Mouse (Mus musculus) kidney, postnatal 0 days (tissue): ENCODE data around the gene Poglut1. TPM values are rescaled to one million over a fixed set of nuclear protein-coding genes. Genes with fewer than 3 reads are reported as not detected.

ENCODE experiments used
- ATAC-seq: fragments of 200-750 bp; cut with Nextera tagmentation; replicated peaks from 2 replicates; pipeline ENCODE4 v1.8.0; 2017; ENCODE audit warnings: low read depth, moderate number of reproducible peaks, moderate TSS enrichment, moderate library complexity; ENCODE audit not compliant: low FRiP score
- DNase-seq: peaks from one replicate; pipeline ENCODE4 v3.0.0-alpha.2; 2016; ENCODE audit warnings: low spot score
- H3K27ac ChIP-seq: fragments of 300-500 bp; sonication (generic); 2 replicates; pipeline ENCODE4 v1.5.1; 2014; ENCODE audit warnings: mild to moderate bottlenecking
- H3K27me3 ChIP-seq: fragments of 300-500 bp; sonication (generic); 2 replicates; pipeline ENCODE4 v1.6.1; 2014; ENCODE audit warnings: low read length, mixed read lengths; ENCODE audit not compliant: insufficient read depth
- H3K36me3 ChIP-seq: fragments of 300-500 bp; sonication (generic); 2 replicates; pipeline ENCODE4 v1.6.1; 2014; ENCODE audit warnings: low read length, mixed read lengths; ENCODE audit not compliant: insufficient read depth
- H3K4me1 ChIP-seq: fragments of 300-500 bp; sonication (generic); replicated peaks from 2 replicates; pipeline ENCODE4 v1.6.1; 2014; ENCODE audit warnings: antibody characterized with exemption, low read length, mixed read lengths; ENCODE audit not compliant: insufficient read depth
- H3K4me2 ChIP-seq: fragments of 300-500 bp; sonication (generic); 2 replicates; pipeline ENCODE4 v1.6.1; 2014; ENCODE audit warnings: mild to moderate bottlenecking, low read length, moderate library complexity, mixed read lengths
- H3K4me3 ChIP-seq: fragments of 300-500 bp; sonication (generic); replicated peaks from 2 replicates; pipeline ENCODE4 v1.5.1; 2014; ENCODE audit warnings: low read depth, low read length
- H3K9ac ChIP-seq: fragments of 300-500 bp; sonication (generic); 2 replicates; pipeline ENCODE4 v1.6.1; 2014; ENCODE audit warnings: low read depth, low read length
- H3K9me3 ChIP-seq: fragments of 300-500 bp; sonication (generic); replicated peaks from 2 replicates; pipeline ENCODE4 v1.6.1; 2016; ENCODE audit warnings: low read length, inconsistent platforms, mixed read lengths
- CTCF ChIP-seq: IDR thresholded peaks from 2 replicates; pipeline ENCODE4 v1.5.1; 2016; ENCODE audit warnings: antibody characterized with exemption, low read depth, mild to moderate bottlenecking, moderate library complexity
- WGBS: fragments of 180-500 bp; shearing (Covaris S2); extraction: QIAGEN DNeasy Blood & Tissue Kit; methylation state at CpG from one replicate; pipeline ENCODE4 v1.1.7; 2014; 5-methylcytosine and 5-hydroxymethylcytosine counted together
- polyA plus RNA-seq: library from polyadenylated mRNA; unstranded; fragments of >200 nt; fragmentation: Nextera tagmentation; extraction: Ambion mirVana; gene quantifications from 2 replicates; pipeline ENCODE4 v1.2.1, GENCODE M21; 2015

The Poglut1 gene
- 43.2 and 44.1 TPM in 2 replicates for polyA plus RNA-seq

DNA sequence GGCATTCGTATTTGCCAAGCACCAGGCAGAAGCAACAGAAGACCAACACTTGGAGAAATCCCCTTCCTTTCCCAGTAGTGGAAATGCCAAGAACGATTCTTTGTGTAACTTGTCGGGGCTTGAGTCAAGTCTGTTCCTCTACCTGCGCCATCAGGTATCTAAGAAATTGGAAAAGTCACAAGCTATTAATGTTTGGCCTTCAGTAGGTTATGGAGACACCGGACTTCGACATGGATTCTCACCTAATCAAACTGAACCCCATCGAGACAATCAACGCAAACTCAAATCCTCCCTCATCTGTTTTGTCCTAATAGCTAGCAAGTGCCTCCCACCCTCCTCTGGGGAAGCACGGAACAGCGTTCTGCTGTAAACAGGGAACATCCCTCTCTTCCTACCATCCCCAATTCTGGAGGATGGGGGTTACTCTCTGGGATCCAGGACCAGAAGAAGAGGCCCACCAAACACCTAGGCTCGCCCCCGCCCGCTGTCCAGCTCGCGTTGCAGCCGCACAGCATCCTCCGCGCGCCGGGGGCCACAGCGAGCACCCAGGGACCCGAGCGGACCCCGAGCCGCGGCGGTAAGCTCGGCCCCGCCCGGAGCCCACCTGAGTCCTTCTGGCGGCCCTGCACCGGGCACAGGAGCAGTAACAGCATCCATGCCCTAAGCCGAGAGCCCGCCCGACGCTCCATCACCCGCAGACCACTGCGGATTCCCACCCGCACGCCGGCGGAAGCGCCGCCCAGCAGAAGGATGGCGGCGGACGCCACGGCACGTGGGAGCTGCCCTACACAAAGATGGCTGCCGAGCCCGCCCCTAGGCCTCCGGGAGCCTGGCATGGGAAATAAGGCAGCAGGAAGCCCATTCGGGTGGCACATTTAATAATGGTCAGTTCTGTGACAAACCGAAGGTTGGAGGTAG lies at the start of gene Poglut1:
Gene Poglut1, minus strand, starts transcription at position 780 of the 918 bp plus-strand sequence.
- peak within 1 kb of the TSS; percentile 86 for H3K9ac ChIP-seq
- H3K4me1 ChIP-seq = no peaks in the 10 kb centered on the region; the same call in 1 of the 2 replicates
- no peaks in the 10 kb centered on the region for H3K9me3 ChIP-seq
- peak within 1 kb of the TSS; percentile 93 for H3K4me2 ChIP-seq
- H3K27me3 ChIP-seq = no peaks in the 10 kb centered on the region
- peak; percentile 91 for ATAC-seq
- peak; percentile 86 for DNase-seq
- peak within 1 kb of the TSS; percentile 85 for H3K4me3 ChIP-seq
- TF ChIP-seq CTCF = no peak
- no peak within 1 kb of the TSS for H3K27ac ChIP-seq
- H3K36me3 ChIP-seq = 0 out of 2 replicates have a peak, but pooled peaks cover 4% of the 10 kb centered on the region
- 2% methylated on average over 54 of the region's 54 CpGs for WGBS

DNA sequence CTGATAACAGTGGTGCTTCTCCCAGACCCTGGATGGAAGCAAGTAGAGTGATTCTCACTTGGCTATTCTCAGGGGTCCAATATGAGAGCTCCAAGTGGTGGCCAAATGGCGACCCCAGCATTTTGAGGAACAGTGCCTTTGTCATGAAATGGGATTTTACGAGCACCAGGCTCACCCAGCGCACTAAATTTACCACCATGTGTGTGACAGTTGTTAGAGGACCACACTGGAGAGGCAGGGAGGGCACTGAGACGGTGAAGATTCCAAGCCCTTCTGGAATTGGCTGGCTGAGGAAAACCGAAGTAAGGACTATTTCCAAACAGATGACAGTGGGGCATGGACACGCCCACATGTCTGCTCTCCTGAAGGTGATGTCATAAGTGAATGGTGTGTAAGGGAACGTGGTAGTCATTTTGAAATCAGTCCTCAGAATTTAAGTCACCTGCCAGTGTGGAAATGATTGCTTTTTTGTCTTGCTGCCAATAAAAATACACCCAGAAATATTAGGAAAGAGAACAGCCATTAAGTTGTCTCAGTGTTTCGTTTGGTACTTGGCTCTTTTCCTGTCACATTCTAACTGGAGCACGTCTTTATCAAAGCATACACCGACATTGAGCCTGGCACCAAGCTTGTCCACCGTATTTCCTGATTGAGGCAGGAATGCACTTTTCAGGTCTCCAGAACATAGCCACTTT lies 49.1 kb upstream of the Poglut1 start:
- no peaks in the 10 kb centered on the region for H3K9me3 ChIP-seq
- WGBS = 43% methylated on average over 11 of the region's 11 CpGs
- no peak overlapping the region for H3K9ac ChIP-seq
- H3K27ac ChIP-seq = no peak overlapping the region
- no peak for TF ChIP-seq CTCF
- no peak overlapping the region for H3K4me2 ChIP-seq
- H3K4me1 ChIP-seq = no peaks in the 10 kb centered on the region
- no peaks in the 10 kb centered on the region for H3K36me3 ChIP-seq
- no peak overlapping the region for H3K4me3 ChIP-seq
- ATAC-seq = no peak
- DNase-seq = no peak
- H3K27me3 ChIP-seq = no peaks in the 10 kb centered on the region

DNA sequence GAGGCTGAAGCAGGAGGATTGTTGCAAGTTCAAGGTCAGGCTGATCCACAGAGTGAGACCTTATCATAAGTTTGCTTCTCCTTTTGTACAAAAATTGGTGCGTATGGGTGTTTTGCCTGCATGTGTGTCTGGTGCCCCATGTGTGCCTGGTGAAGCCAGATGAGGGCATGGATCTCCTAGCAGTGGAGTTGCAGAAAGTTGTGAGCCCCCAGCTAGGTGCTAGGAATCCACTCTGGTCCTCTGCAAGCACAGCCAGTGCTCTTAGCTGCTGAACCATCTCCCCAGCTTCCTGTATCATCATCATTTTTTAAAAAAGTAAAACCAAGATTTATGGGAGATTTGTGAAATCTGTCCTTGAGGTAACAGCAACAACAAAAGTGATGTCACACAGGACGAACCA lies 46.6 kb upstream of the Poglut1 start:
- no peak overlapping the region for H3K4me3 ChIP-seq
- no peak for ATAC-seq
- no peaks in the 10 kb centered on the region for H3K4me1 ChIP-seq
- peak; percentile 4 for DNase-seq
- H3K9ac ChIP-seq = no peak overlapping the region
- no peaks in the 10 kb centered on the region for H3K9me3 ChIP-seq
- TF ChIP-seq CTCF = no peak
- no peak overlapping the region for H3K4me2 ChIP-seq
- H3K36me3 ChIP-seq = peaks cover 11% of the 10 kb centered on the region
- 72% methylated on average over 2 of the region's 2 CpGs for WGBS
- no peaks in the 10 kb centered on the region for H3K27me3 ChIP-seq
- H3K27ac ChIP-seq = no peak overlapping the region

DNA sequence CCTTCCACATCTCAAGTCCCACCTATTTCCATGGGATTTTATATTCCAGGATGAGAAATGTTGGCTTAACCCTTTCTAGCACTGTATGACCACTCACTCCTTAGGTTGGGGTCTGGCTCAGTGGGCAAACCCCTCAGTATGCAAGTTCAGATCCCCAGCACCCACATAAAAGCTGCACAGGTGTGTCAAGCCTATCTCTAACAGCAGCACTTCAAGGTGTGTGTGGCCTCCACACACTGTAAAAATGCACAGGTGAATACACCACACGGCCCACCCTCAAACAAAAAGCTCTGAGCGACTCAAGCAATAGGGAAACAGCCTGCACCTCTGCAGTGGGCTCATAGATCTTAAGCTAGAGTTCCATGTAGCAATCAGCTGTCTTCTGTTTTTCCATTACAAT lies 46.0 kb upstream of the Poglut1 start:
- Histone ChIP-seq H3K4me2 (no peak overlapping the region), H3K9me3 (no peaks in the 10 kb centered on the region), H3K27ac (no peak overlapping the region), H3K4me3 (no peak overlapping the region), H3K9ac (no peak overlapping the region), H3K27me3 (no peaks in the 10 kb centered on the region), H3K4me1 (no peaks in the 10 kb centered on the region), H3K36me3 (peaks cover 16% of the 10 kb centered on the region)
- no peak for TF ChIP-seq CTCF
- DNase-seq = no peak
- ATAC-seq = no peak
- WGBS = 88% methylated on average over 2 of the region's 2 CpGs

DNA sequence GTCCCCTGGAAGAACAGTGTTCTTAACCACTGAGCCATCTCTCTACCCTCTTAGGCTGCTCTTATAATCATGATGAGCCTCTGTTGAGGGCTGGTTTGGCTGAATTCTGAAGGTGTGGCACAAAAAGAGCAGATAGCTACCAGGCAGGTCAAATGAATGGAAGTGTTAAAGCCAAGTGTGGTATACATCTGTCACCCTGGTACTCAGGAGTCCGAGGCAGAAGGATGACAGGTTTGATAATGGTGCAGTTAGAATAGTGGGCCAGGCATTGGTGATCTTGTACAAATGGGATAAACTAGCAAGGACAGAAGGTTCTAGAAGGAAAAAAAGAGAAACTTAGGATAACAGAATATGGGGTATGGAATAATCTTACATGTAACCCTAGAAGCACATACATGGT lies 44.4 kb upstream of the Poglut1 start:
- Histone ChIP-seq H3K27ac (no peak overlapping the region), H3K27me3 (no peaks in the 10 kb centered on the region), H3K4me2 (no peak overlapping the region), H3K36me3 (peaks cover 23% of the 10 kb centered on the region), H3K9me3 (no peaks in the 10 kb centered on the region), H3K4me1 (no peaks in the 10 kb centered on the region), H3K9ac (no peak overlapping the region), H3K4me3 (no peak overlapping the region)
- DNase-seq (no peak), ATAC-seq (no peak)
- TF ChIP-seq CTCF = no peak
- WGBS = 88% methylated on average over 1 of the region's 1 CpGs

DNA sequence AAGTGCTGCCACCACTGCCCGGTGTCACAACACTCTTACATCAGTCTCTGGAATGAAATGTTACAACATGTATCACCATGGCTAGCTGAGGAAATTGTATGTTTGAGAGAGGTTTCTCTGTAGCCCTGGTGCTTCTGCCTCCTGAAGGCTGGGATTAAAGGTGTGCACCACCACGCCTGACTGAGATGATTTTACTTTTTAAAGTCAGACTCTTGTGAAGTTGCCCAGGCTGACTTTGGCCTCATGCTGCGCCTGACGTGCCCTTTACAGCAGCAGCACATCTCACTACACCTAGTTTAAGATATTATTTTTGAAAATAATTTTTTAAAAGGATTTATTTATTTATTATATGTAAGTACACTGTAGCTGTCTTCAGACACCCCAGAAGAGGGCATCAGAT lies 42.9 kb upstream of the Poglut1 start:
- no peak overlapping the region for H3K9ac ChIP-seq
- no peak overlapping the region for H3K4me2 ChIP-seq
- H3K4me3 ChIP-seq = no peak overlapping the region
- no peak overlapping the region for H3K27ac ChIP-seq
- no peaks in the 10 kb centered on the region for H3K4me1 ChIP-seq
- peaks cover 32% of the 10 kb centered on the region for H3K36me3 ChIP-seq
- WGBS = 94% methylated on average over 4 of the region's 4 CpGs
- DNase-seq (no peak), ATAC-seq (no peak)
- no peaks in the 10 kb centered on the region for H3K9me3 ChIP-seq
- TF ChIP-seq CTCF = no peak
- H3K27me3 ChIP-seq = no peaks in the 10 kb centered on the region
